Mouse (Mus musculus) Muller cell, postnatal 12 days (primary cell): Measurements from ENCODE around the gene E130218I03Rik.
A peak's percentile ranks its signal among the peaks of the same experiment; 100 is the strongest.

Experiments used
- DNase-seq: peaks from one replicate; pipeline ENCODE4 v3.0.0-alpha.2; 2015; ENCODE audit errors: inconsistent ontology term

The E130218I03Rik gene

DNA sequence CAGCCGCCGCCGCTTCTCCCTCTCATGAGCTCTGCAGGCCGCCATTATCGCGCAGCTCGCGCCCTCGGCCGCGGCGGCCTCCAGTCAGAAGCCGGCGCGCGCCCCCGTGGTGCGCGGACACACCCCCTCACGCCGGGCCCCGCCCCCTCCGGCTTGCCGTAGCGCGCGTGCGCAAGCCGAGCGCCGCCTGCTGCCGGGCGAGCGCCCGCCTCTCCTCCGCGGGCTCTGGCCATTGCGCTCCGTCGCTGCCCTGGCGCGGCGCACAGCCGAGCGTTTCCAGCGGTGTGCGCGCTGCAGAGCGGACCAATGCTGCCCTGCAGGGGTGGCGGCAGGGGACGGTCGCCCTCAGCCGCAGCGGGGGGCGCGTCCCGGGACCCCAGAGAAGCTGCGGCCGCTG is 43.7 kb downstream of the E130218I03Rik start:
- peak; percentile 97 for DNase-seq

DNA sequence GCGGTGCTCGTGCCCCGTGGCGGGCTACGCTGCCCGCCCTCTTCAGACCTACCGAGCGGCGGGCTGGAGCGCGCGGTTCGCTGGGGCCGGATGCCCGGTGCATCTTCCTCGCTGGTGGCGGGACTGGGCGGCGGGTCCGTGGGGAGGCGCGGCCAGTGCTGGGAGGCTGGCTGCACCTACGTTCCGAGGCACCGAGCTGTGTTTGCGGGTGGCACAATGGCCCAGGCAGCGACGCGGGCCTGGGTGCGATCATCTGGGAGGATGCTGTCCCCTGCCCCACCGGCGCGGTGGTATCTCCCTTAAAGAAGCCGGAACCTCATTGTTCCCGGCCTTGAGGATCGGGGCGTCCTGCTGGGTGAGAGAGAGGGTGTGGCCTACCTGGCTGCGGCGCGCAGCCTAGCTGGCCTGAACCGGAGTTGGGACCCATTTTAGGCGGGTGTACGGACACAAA is 44.1 kb downstream of the E130218I03Rik start, which contains the start of gene Pdik1l:
Gene Pdik1l, minus strand, starts transcription at position 321 of the 451 bp plus-strand sequence.
- DNase-seq: peak; percentile 87

GRCm38 (mm10) chr4:134288397-134289256 is 45.2 kb downstream of the E130218I03Rik start:
- no peak for DNase-seq

GRCm38 (mm10) chr4:134292067-134292466 is 48.6 kb downstream of the E130218I03Rik start:
- peak; percentile 76 for DNase-seq

DNA sequence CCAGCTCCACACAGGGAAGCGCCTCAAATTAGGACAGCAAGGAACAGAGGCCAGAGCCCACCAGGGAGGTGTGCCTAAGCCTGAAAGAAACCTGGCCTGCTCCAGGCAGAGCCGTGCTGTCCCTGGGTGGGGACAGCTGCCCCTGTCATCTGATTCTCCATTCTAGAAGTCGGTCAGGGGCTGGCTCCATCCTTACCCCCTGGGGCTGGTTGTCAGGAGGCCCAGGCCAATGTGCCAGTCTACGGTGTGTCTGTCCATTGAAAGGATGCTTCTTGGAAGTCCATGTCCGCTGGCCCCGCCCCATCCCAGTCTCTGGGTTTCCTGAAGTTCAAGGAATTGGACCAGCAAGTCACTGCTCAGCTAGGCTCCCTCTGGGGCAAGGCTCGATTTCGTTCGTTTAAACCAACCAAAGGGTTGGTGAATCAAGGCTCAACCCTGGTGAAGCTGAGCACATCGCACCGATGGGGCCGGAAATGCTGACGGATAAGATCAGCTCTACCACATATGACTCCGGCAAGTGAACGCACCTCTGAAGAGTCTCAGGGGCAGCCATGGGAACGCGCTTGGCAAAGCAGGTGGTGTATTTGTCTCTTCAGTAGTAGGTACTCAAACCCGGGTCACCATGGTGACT is 49.7 kb downstream of the E130218I03Rik start:
- DNase-seq: no peak

DNA sequence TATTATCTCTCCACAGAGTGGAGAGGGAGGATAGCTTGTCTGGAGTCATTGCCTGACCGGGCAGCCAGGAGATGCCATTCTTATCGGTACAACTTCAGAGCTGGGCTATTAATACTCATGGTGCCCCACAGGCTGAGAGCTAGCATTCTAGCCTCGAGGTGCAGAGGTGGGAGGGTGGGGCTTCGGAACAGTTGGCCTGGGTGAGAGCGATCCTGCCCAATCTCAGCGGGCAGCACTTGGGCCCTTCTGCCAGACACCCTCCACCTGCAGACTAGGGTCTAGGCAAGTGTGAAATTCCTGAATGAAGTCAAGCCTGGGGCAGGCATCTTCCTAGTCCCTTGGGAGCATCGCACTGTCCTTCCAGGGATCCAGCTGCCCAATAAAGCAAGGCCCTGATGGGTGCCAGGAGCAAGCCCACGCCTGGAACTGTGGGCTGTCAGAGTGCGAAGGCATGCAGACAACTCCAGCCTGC is 50.3 kb downstream of the E130218I03Rik start:
- no peak for DNase-seq
